Mouse (Mus musculus): ENCODE data around the gene Pcmt1. TPM values are rescaled to one million over a fixed set of nuclear protein-coding genes. Genes with fewer than 3 reads are reported as not detected.

The Pcmt1 gene
- polyA plus RNA-seq, 1 experiment from 2014 or later, result 114 TPM

Other genes with a start within 250 kb of the Pcmt1 start
- 2.2 and 5.2 TPM in 2 replicates for gene Ulbp1, start 207.5 kb downstream of the Pcmt1 start, polyA plus RNA-seq (2014; fragmentation: Nextera tagmentation; extraction: Ambion mirVana)
- 5.2 and 5.9 TPM in 2 replicates for gene Lrp11, start 91.3 kb downstream of the Pcmt1 start, polyA plus RNA-seq (2014; fragmentation: Nextera tagmentation; extraction: Ambion mirVana)
- gene Nup43, start 13.6 kb downstream of the Pcmt1 start, polyA plus RNA-seq (2014; fragmentation: Nextera tagmentation; extraction: Ambion mirVana), result 46.7 and 53.3 TPM in 2 replicates
- gene Lats1, start 78 bp upstream of the Pcmt1 start, polyA plus RNA-seq (2014; fragmentation: Nextera tagmentation; extraction: Ambion mirVana), result 16.8 and 19.5 TPM in 2 replicates
- gene Katna1, start 44.9 kb upstream of the Pcmt1 start, polyA plus RNA-seq (2014; fragmentation: Nextera tagmentation; extraction: Ambion mirVana), result 59.0 and 61.6 TPM in 2 replicates
- gene Ginm1, start 111.7 kb upstream of the Pcmt1 start, polyA plus RNA-seq (2014; fragmentation: Nextera tagmentation; extraction: Ambion mirVana), result 81.0 and 85.4 TPM in 2 replicates
- 43.5 and 44.0 TPM in 2 replicates for gene Ppil4, start 111.8 kb upstream of the Pcmt1 start, polyA plus RNA-seq (2014; fragmentation: Nextera tagmentation; extraction: Ambion mirVana)
- gene Zc3h12d, start 151.3 kb upstream of the Pcmt1 start, polyA plus RNA-seq (2014; fragmentation: Nextera tagmentation; extraction: Ambion mirVana), result 0.17 TPM in 1 of 2 replicates, not detected in the other